Mouse (Mus musculus) heart, postnatal 36 days (tissue): Measurements from ENCODE around the gene Nms. TPM values are rescaled to one million over a fixed set of nuclear protein-coding genes. Genes with fewer than 3 reads are reported as not detected.
A peak's percentile ranks its signal among the peaks of the same experiment; 100 is the strongest.

ENCODE experiments used
- DNase-seq, 2 experiments: peaks; one replicate each; pipeline ENCODE4 v3.0.0; 2021 to 2022
- intact Hi-C: fragments of 180-260 bp; cut with DNase I; formaldehyde crosslinking; loops from one replicate; pipeline ENCODE4 v1.15.1; 2025
- total RNA-seq, 2 experiments: library from RNA; stranded (reverse); gene quantifications; 2 replicates each; pipeline ENCODE4 v1.2.3; 2021

The Nms gene
- total RNA-seq = not detected

GRCm38 (mm10) chr1:38938849-38939248 lies at the start of gene Nms:
Gene Nms, plus strand, starts transcription at chr1:38939149.
- DNase-seq = no peak
- intact Hi-C loops = no loop called here

- intact Hi-C loops = no loop called here
These were observed 47.5 kb upstream of the Nms start for GRCm38 (mm10) chr1:38891444-38891843.

GRCm38 (mm10) chr1:38893081-38893480 lies 45.9 kb upstream of the Nms start:
- intact Hi-C loops = no loop called here
- DNase-seq = no peak

More at GRCm38 (mm10) chr1:38891444-38891843, 47.5 kb upstream of the Nms start:
- no peak for DNase-seq

GRCm38 (mm10) chr1:38897431-38898248 lies 41.3 kb upstream of the Nms start, which contains the start of gene Chst10:
Gene Chst10, minus strand, starts transcription at chr1:38898161.
- intact Hi-C loops = no loop called here
- DNase-seq = peak; percentile 49 to 56

GRCm38 (mm10) chr1:38902571-38902970 lies 36.4 kb upstream of the Nms start:
- intact Hi-C loops = no loop called here

GRCm38 (mm10) chr1:38903985-38904384 lies 35.0 kb upstream of the Nms start:
- DNase-seq = no peak
- intact Hi-C loops = no loop called here

More at GRCm38 (mm10) chr1:38902571-38902970, 36.4 kb upstream of the Nms start:
- DNase-seq = no peak

- intact Hi-C loops = no loop called here
- DNase-seq = no peak
These were observed 10.0 kb upstream of the Nms start for GRCm38 (mm10) chr1:38928996-38929395.

- no peak for DNase-seq
- intact Hi-C loops = no loop called here
These were observed 9.5 kb upstream of the Nms start for GRCm38 (mm10) chr1:38929468-38929867.

- no peak for DNase-seq
- intact Hi-C loops = no loop called here
These were observed 8.2 kb upstream of the Nms start for GRCm38 (mm10) chr1:38930767-38931166.

GRCm38 (mm10) chr1:38934668-38935067 lies 4.3 kb upstream of the Nms start:
- intact Hi-C loops = no loop called here
- DNase-seq = no peak

GRCm38 (mm10) chr1:38936780-38937179 lies 2.2 kb upstream of the Nms start:
- intact Hi-C loops = no loop called here
- DNase-seq = peak in 1 of 2 experiments; percentile 4

- peak in 1 of 2 experiments; percentile 10 for DNase-seq
- intact Hi-C loops = no loop called here
These were observed 659 bp downstream of the Nms start for GRCm38 (mm10) chr1:38939608-38940007.

GRCm38 (mm10) chr1:38956457-38956856 lies 17.5 kb downstream of the Nms start:
- intact Hi-C loops = no loop called here
- no peak for DNase-seq

GRCm38 (mm10) chr1:38969116-38969515 lies 30.2 kb downstream of the Nms start:
- intact Hi-C loops = no loop called here
- no peak for DNase-seq

- intact Hi-C loops = no loop called here
These were observed 32.8 kb downstream of the Nms start for GRCm38 (mm10) chr1:38971712-38972111.

GRCm38 (mm10) chr1:38972986-38973592 lies 34.1 kb downstream of the Nms start:
- no peak for DNase-seq
- intact Hi-C loops = no loop called here

More at GRCm38 (mm10) chr1:38971712-38972111, 32.8 kb downstream of the Nms start:
- no peak for DNase-seq

GRCm38 (mm10) chr1:38979953-38980352 lies 41.0 kb downstream of the Nms start:
- intact Hi-C loops = no loop called here
- no peak for DNase-seq

GRCm38 (mm10) chr1:38983870-38984269 lies 44.9 kb downstream of the Nms start:
- intact Hi-C loops = no loop called here
- no peak for DNase-seq

GRCm38 (mm10) chr1:38985308-38985707 lies 46.4 kb downstream of the Nms start, which contains the start of gene Pdcl3:
Gene Pdcl3, plus strand, starts transcription at chr1:38985608.
- intact Hi-C loops = no loop called here
- DNase-seq = no peak

GRCm38 (mm10) chr1:38987080-38987864 lies 48.3 kb downstream of the Nms start:
- intact Hi-C loops = no loop called here

GRCm38 (mm10) chr1:38987865-38988211 lies 48.9 kb downstream of the Nms start:
- intact Hi-C loops = no loop called here
- no peak for DNase-seq

More at GRCm38 (mm10) chr1:38987080-38987864, 48.3 kb downstream of the Nms start:
- peak; percentile 97 to 100 for DNase-seq
